Mouse (Mus musculus) right cerebral cortex, adult 2 months (tissue): ENCODE measurements around the gene Nlrp9c.
"Not testable (repeated sequence)": the region's sequence is repeated elsewhere in the genome, so short reads cannot be mapped to it uniquely, and the experiment has no call there.

Experiments used
- DNase-seq, 2 experiments: peaks; one replicate each; pipeline ENCODE4 v3.0.0; 2021 to 2022; ENCODE audit warnings: low spot score in 2 of 2

The Nlrp9c gene

DNA sequence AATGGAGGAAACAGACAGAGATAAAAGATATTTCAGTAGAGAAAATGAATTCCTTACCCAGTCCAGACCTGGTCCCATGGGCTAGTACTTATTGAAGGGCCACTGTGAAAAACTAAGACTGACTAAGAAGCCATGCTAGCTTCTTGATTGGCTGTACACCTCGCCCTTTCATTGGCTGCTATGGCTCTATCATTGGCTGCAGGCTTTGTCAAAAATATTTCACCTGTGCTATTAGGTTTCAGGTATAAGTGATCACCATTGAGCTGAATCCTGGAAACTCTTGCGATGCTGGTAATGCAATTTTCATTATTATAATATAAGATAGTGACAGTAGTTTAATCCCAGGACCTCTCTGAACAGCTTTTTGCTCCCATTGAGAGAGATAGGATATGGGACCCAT lies at the start of gene Nlrp9c:
TSS of gene Nlrp9c (minus strand) at position 101 of the 400 bp plus-strand sequence.
- not testable (repeated sequence) for DNase-seq

DNA sequence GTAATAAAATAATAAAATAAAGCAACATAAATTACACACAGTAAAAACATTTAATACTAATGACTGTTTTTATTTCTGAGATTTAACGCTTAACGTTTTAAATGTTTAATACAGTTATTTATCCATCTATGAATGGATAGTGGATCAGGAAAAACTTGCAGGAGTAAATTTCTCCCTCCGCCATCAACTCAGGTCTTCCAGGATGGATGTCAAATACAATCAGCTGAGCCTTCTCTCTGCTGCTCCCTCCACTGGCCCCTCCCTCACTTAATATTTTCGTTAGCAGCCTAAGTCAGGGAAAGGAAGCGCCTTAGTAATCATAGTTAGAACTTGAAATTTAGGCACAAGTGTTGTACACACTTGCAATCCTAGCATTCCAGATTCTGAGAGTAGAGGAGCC lies 31.3 kb upstream of the Nlrp9c start, which contains the start of gene Nlrp4a:
TSS of gene Nlrp4a (plus strand) at position 301 of the 400 bp plus-strand sequence.
- no peak for DNase-seq

DNA sequence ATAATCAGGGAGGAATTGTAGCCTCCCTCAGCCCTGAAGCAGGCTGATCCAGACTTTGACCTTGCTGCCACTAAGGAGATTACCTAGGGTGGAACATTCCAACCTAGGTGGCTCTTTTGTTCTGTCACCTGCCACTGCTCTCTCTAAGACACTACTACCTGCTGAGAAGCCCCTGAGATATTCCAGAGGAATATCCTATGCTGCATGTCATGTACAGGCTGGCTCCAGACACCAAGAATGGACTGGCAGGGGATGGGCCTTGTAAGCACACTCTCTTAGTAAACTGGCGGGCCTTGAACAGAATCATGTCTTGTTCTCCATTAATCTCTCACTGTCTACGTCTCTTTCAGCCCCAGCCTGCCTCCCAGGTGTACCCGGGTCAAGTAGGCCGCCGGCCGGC lies 11.7 kb downstream of the Nlrp9c start:
- DNase-seq, result not testable (repeated sequence)

DNA sequence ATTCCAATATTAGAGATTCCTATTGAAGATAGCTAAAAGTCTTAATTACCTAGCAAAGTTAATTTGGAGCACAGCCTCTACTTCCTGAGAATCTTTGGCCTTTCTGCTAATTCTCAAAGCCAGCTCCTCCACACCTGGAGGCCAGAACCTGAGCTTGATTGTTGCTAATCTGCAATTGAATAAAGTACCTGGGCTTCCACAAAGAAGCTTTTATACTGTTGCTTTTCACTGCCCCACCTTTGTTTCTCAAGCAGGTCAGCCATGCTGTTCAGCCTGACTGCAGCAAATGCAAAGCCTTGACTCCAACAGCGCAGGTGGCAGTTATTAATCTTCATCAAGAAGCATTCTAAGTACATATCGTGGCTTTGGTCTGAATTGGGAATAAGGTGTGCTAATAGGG lies 12.4 kb downstream of the Nlrp9c start:
- not testable (repeated sequence) for DNase-seq

DNA sequence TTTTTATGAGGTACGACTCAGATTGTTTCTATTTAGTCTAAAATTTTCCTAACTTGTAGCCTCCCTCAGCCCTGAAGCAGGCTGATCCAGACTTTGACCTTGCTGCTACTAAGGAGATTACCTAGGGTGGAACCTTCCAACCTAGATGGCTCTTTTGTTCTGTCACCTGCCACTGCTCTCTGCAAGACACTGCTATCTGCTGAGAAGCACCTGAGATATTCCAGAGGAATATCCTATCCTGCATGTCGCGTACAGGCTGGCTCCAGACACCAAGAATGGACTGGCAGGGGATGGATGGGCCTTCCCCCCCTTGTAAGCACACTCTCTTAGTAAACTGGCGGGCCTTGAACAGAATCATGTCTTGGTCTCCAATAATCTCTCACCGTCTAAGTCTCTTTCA lies 16.8 kb downstream of the Nlrp9c start:
- not testable (repeated sequence) for DNase-seq

DNA sequence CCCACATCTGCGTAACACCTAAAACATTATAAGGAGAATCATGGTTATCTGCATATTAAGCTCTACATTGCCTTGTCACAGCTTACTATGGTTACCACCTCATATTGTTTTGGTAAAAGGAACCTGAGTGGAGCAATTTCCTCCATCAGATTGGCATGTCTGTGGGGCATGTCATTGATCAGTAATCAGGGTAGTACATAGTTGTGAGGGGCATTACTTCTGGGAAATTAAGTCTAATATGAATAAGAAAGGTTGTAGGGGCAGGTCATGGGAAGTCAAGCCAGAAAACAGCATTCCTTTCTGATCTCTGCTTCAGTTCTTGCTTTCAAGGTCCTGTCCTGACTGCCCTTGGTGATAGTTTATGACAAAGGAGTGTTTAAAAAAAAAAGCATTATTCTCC lies 22.7 kb downstream of the Nlrp9c start:
- no peak for DNase-seq

DNA sequence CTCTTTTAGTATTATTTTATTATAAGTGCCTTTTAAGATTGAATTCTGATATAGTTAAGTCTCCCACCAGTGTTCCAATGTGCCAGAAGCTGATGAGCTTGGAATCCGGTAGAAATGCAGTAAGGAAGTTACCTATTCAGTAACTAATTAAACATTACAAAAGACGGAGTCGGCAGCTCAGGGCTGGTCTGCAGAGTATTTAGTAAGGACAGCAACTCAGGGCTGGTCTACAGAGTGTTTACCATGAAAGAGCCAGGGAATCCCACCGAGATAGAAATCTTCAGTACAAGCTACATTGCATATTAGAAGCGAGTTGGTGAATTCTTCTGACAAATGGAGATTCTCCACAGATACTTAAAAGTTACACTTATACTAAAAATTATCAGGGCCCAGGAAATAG lies 30.3 kb downstream of the Nlrp9c start:
- not testable (repeated sequence) for DNase-seq

DNA sequence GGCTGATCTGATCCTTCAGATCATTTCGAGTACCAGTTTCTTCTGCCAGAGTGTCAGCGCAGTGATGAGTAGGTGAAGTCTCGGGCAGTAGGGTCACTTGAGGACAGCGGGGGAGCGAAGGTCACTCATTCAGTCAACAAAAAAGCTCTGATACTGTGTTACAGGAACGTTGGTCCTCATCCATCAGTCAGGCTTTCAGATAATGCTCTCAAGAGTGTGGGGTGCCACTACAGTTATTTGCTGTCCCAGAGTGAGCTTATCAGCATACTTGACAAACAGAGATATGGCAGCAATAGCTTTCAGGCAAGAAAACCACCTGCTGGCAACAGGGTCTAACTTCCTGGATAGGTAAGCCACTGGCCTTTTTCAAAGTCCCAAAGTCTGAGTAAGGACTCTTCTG lies 46.8 kb downstream of the Nlrp9c start:
- DNase-seq, result not testable (repeated sequence)

DNA sequence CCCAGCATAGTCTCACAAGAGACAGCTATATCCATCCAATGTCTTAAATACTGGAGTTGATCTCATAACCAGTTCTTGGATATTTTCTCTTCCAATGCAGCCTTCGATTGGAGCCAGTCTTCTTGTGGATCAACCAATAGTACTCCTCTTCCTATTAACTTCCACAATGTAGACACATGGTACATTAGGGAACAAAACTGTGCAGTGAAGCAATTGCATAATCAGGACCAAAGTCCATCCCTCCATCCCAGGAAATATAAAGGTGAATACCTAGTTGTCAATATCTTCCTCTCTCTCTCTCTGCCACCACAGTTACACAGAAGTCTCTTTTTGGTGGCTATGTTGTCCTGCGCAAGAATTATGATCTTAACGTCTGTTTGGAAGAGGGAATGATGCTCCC lies 51.2 kb downstream of the Nlrp9c start:
- not testable (repeated sequence) for DNase-seq

DNA sequence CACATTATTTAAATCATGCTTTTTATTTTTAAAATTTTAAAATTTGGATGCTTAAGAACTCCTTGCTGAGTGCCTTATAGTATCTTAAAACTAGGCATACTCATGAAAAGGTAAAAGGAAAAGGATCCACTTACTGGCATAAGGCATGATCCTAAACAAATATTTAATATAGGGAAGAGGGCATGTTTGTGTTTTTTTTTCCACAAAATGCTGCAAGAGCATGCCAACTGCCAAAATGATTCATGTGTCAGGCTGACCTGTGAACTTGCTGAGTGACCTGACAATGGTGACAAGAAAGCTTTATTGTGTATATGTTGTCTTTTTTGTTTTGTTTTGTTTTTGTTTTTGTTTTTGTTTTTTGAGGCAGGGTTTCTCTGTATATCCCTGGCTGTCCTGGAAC lies 53.3 kb downstream of the Nlrp9c start:
- DNase-seq, result not testable (repeated sequence)

DNA sequence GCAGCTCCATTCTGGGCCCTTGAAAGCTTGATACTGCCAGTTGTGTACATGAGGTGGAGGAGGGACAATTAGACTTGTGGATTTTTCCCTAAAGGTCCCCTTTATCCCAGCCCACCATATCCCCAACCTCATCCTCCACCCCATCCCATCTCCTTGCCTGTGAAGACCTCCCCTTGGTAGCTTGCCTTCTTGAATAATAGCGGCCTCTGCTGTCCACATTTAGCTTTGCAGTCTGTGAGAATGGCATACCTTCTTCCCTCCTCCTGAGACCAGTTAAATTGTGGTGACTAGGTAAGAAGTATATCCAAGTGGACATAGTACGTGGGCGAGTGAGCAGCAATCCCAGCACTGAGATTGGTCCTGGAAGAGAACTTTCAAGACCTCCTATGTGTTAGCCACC lies 83.1 kb downstream of the Nlrp9c start:
- not testable (repeated sequence) for DNase-seq

DNA sequence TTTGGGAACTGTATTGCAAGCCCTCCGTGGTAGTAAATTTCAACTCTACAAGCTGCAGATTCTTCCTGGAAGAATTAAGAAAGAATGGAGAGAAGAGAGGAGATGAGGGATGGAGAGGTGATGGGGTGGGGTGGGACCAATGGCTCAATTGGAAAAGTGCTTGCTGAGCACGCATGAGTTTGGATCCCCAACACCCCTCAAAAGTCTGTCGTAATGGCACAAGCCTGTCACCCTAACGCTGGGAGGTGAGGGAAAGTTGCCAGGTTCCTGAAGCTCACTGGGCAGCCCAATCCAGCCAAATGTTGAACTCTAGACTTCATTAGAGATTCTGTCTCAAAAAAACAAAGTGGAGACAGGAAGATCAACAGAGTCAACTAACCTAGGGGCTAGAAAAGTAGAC lies 87.7 kb downstream of the Nlrp9c start:
- DNase-seq, result not testable (repeated sequence)

DNA sequence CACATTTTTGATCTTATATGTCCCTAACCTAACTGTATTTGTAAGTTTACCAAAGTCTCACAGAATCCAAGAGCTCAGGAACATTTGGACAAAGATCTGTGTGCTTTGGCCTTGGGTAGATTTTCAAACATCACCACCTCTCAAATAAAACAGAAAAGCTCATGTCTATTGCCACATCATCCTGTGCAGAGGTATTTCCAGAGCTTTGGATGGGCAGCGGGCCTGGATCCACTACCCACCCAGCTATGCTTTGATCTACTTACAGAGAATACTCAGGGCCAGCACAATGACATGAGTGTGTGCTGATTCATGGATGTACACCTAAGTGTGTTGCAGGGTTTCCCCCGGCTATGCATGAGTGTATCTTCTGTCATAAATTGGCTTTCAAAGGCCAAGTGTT lies 88.3 kb downstream of the Nlrp9c start:
- not testable (repeated sequence) for DNase-seq

DNA sequence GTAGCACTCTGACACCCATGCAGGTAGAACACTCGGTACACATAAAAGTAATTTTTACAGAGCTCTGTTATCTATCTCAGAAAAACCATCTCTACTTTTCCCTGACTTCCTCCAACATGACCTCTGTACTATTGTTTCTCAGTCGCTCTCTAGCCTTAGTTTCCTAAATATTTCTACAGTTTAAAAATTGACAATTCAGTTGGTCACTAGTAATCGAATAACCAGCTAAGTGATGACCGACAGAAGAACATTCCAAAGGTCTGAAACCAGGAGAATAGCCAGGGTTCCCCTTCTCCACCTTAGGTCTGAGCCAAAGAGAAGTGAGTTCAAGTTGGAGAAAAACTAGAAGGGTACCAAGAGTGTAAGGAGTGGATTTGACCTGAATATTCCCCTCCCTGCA lies 91.7 kb downstream of the Nlrp9c start:
- DNase-seq, result not testable (repeated sequence)

DNA sequence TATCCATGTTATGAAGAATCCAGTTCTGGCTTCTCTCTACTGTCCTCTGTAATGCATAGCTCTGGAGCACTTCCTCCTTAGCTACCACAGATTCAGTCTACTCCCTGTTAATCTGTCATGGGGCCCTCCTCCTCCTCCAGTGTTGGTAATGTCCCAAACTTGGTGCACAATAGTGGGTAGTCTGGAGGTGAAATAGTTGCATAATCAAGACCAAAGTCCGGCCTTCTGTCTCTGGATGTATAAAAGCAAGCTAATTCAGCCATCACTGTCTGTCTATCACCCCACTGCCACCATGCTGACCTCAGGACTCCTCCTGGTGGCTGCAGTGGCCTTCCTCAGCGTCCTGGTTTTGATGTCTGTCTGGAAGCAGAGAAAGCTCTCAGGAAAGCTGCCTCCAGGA lies 96.6 kb downstream of the Nlrp9c start, which contains the start of gene Cyp2a4:
TSS of gene Cyp2a4 (plus strand) at position 244 of the 400 bp plus-strand sequence.
- DNase-seq, result not testable (repeated sequence)

DNA sequence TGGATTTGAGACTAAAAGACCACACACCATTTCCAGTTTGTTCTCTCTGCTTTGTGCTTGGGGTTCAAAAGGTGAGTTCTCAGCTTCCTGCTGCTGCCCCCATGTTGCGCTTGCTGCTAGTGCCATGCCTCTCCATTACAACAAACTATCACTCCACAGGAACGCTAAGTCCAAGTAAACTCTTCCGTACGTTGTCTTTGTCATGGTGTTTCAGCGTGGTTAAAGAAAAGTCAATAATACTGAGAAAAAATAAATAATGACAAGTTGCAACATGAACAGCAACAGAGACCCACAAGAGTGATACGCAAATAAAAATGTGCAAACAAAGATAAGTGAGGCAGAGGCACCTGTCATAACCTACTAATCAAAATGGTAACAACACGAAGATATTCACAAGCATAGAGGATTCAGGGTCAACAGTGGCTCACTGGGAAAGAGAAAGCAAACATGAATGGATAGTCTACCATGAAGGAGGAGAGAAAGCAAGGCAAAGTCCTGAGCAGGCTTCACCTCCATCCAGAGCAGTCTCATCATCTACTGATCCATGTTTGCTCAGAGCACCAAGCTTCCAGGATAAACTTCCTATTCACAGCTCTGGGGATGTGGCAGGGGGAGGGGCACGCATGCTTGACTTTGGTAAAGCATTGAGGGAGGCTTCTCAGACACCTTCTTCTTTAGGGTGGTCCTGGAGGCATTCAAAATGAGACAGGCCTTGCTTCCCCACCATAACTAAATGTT lies 99.9 kb downstream of the Nlrp9c start:
- DNase-seq, result not testable (repeated sequence)
